Mouse (Mus musculus) erythroblast, embryonic 14.5 days (primary cell): Measurements from ENCODE around the gene Sars. TPM values are rescaled to one million over a fixed set of nuclear protein-coding genes. Genes with fewer than 3 reads are reported as not detected.

Experiments
- H3K27me3 ChIP-seq: 2 replicates; pipeline ENCODE4 v1.6.1; 2012; ENCODE audit warnings: inconsistent platforms; ENCODE audit not compliant: control insufficient read depth
- H3K36me3 ChIP-seq: 2 replicates; pipeline ENCODE4 v1.6.1; 2012; ENCODE audit warnings: mild to moderate bottlenecking, inconsistent platforms; ENCODE audit not compliant: control insufficient read depth
- H3K4me1 ChIP-seq: 2 replicates; pipeline ENCODE4 v1.6.1; 2012; ENCODE audit warnings: inconsistent platforms; ENCODE audit not compliant: control insufficient read depth
- H3K4me3 ChIP-seq: replicated peaks from 2 replicates; pipeline ENCODE3; 2012; ENCODE audit warnings: moderate library complexity, mild to moderate bottlenecking, inconsistent platforms
- H3K9me3 ChIP-seq: 2 replicates; pipeline ENCODE4 v1.6.1; 2012; ENCODE audit warnings: low read length, inconsistent platforms, mixed read lengths; ENCODE audit not compliant: control insufficient read depth
- GATA1 ChIP-seq: IDR thresholded peaks from 2 replicates; pipeline ENCODE4 v1.6.1; 2012; ENCODE audit warnings: low read length, inconsistent platforms, mixed read lengths
- TAL1 ChIP-seq: IDR thresholded peaks from 3 replicates; pipeline ENCODE4 v1.6.1; 2012; ENCODE audit warnings: low read length, inconsistent platforms, mixed read lengths
- polyA plus RNA-seq: library from polyadenylated mRNA; stranded (reverse); fragments of >175 nt; gene quantifications from 2 replicates; pipeline ENCODE4 v1.2.3, GENCODE M21; 2012

Sars gene
- polyA plus RNA-seq, 1 experiment = 14.4 TPM

- Histone ChIP-seq H3K4me1 (peaks cover 5% of the 10 kb centered on the region), H3K36me3 (no peaks in the 10 kb centered on the region), H3K4me3 (no peak overlapping the region), H3K27me3 (peaks cover 4% of the 10 kb centered on the region), H3K9me3 (no peaks in the 10 kb centered on the region)
- TF ChIP-seq GATA1 (no peak), TAL1 (no peak)
Measured at GRCm38 (mm10) chr3:108458866-108459265, 13.9 kb upstream of the Sars start.

- Histone ChIP-seq H3K4me1 (peaks cover 5% of the 10 kb centered on the region), H3K36me3 (no peaks in the 10 kb centered on the region), H3K9me3 (no peaks in the 10 kb centered on the region), H3K4me3 (peak overlapping the region; percentile 25), H3K27me3 (peaks cover 4% of the 10 kb centered on the region)
- TF ChIP-seq TAL1 (no peak), GATA1 (no peak)
Measured at GRCm38 (mm10) chr3:108458380-108458779, 13.4 kb upstream of the Sars start.

GRCm38 (mm10) chr3:108454172-108454571, 9.2 kb upstream of the Sars start:
- H3K9me3 ChIP-seq = no peaks in the 10 kb centered on the region
- H3K36me3 ChIP-seq = no peaks in the 10 kb centered on the region
- H3K4me3 ChIP-seq = no peak overlapping the region
- peaks cover 5% of the 10 kb centered on the region for H3K4me1 ChIP-seq
- no peaks in the 10 kb centered on the region; the same call in 1 of the 2 replicates for H3K27me3 ChIP-seq
- no peak for TF ChIP-seq GATA1
- no peak for TF ChIP-seq TAL1

GRCm38 (mm10) chr3:108451969-108452368, 7.0 kb upstream of the Sars start:
- TF ChIP-seq TAL1 = no peak
- no peak for TF ChIP-seq GATA1
- Histone ChIP-seq H3K36me3 (no peaks in the 10 kb centered on the region), H3K9me3 (peaks cover 3% of the 10 kb centered on the region; the same call in 1 of the 2 replicates), H3K27me3 (peaks cover 3% of the 10 kb centered on the region; the same call in 1 of the 2 replicates), H3K4me3 (no peak overlapping the region), H3K4me1 (no peaks in the 10 kb centered on the region)

- TF ChIP-seq TAL1 = no peak
- H3K9me3 ChIP-seq = peaks cover 4% of the 10 kb centered on the region; the same call in 1 of the 2 replicates
- H3K4me3 ChIP-seq = peak overlapping the region; percentile 96
- H3K4me1 ChIP-seq = peaks cover 47% of the 10 kb centered on the region
- peaks cover 3% of the 10 kb centered on the region; the same call in 1 of the 2 replicates for H3K27me3 ChIP-seq
- peaks cover 32% of the 10 kb centered on the region for H3K36me3 ChIP-seq
Measured at GRCm38 (mm10) chr3:108445366-108445705, 327 bp upstream of the Sars start.

GRCm38 (mm10) chr3:108444029-108444428, 980 bp downstream of the Sars start:
- Histone ChIP-seq H3K4me3 (peak overlapping the region; percentile 96), H3K27me3 (peaks cover 3% of the 10 kb centered on the region; the same call in 1 of the 2 replicates), H3K36me3 (peaks cover 44% of the 10 kb centered on the region), H3K9me3 (peaks cover 4% of the 10 kb centered on the region; the same call in 1 of the 2 replicates), H3K4me1 (peaks cover 51% of the 10 kb centered on the region)
- TF ChIP-seq GATA1 = peak; percentile 6; the same call in 1 of the 2 replicates
- no peak for TF ChIP-seq TAL1

GRCm38 (mm10) chr3:108436380-108436714, 8.7 kb downstream of the Sars start:
- Histone ChIP-seq H3K4me1 (peaks cover 11% of the 10 kb centered on the region), H3K36me3 (peaks cover 98% of the 10 kb centered on the region), H3K4me3 (no peak overlapping the region), H3K27me3 (no peaks in the 10 kb centered on the region), H3K9me3 (no peaks in the 10 kb centered on the region)
- TF ChIP-seq GATA1 (no peak), TAL1 (no peak)

GRCm38 (mm10) chr3:108435701-108436379, 9.2 kb downstream of the Sars start:
- no peak for TF ChIP-seq GATA1
- no peak for TF ChIP-seq TAL1
- H3K27me3 ChIP-seq = no peaks in the 10 kb centered on the region
- H3K9me3 ChIP-seq = no peaks in the 10 kb centered on the region
- peaks cover 98% of the 10 kb centered on the region for H3K36me3 ChIP-seq
- peaks cover 7% of the 10 kb centered on the region for H3K4me1 ChIP-seq
- no peak overlapping the region for H3K4me3 ChIP-seq

- no peak overlapping the region for H3K4me3 ChIP-seq
- H3K36me3 ChIP-seq = peaks cover 98% of the 10 kb centered on the region
- TF ChIP-seq TAL1 = no peak
- no peak for TF ChIP-seq GATA1
- H3K4me1 ChIP-seq = no peaks in the 10 kb centered on the region
- no peaks in the 10 kb centered on the region for H3K9me3 ChIP-seq
- no peaks in the 10 kb centered on the region for H3K27me3 ChIP-seq
Measured at GRCm38 (mm10) chr3:108433881-108434495, 11.0 kb downstream of the Sars start.
